In the genomic region with DNA sequence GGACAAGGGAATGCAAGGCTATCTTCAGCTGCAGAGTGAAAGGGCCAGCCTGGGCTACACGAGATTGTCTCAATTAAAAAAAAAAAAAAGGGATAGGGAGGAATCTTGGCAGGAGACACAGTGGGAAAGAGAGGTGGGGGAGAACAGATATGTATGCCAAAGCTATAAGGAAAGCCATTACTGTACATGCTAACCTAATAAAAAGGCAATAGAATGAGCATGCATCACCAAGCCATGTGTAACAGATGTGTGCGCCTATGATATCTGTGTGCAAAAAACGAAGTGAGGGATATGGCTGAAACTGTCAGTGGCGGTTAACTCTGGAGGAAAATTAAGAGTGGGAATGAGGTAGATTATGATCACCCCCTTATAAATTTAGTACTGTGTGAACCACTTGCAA, we compare ENCODE assay signal across 25 mouse cellular contexts.
"Had no signal": no experiment of that assay in that cellular context is flagged by ENCODE, and none has a peak within 500 bp of the region (broad histone marks: within the 10 kb centered on the region; RNA-seq: fewer than 3 reads in every experiment).

No protein-coding gene starts in this region.

- ATAC-seq: hindbrain, embryonic 16.5 days; inflammation-experienced regulatory T-cells, adult 6 months; intestine, embryonic 15.5 days; intestine, postnatal 0 days; liver, postnatal 0 days had no signal

- H3K27ac ChIP-seq: gastrocnemius, adult 2 months; heart, embryonic 10.5 days; hindbrain, embryonic 10.5 days; hindbrain, embryonic 12.5 days; hindbrain, embryonic 14.5 days; intestine, embryonic 15.5 days; limb, embryonic 10.5 days; limb, embryonic 12.5 days; liver, embryonic 13.5 days; liver, embryonic 15.5 days had no signal

- H3K4me2 ChIP-seq: heart, embryonic 12.5 days; hindbrain, embryonic 12.5 days; hindbrain, embryonic 14.5 days; intestine, embryonic 15.5 days; limb, embryonic 12.5 days; liver, embryonic 11.5 days; liver, embryonic 13.5 days; liver, embryonic 15.5 days had no signal

- H3K4me3 ChIP-seq: gastrocnemius, adult 2 months; heart, embryonic 10.5 days; heart, embryonic 12.5 days; hindbrain, embryonic 10.5 days; hindbrain, embryonic 12.5 days; intestine, embryonic 15.5 days; limb, embryonic 10.5 days; limb, embryonic 12.5 days; liver, embryonic 13.5 days; liver, embryonic 15.5 days had no signal

- H3K9me3 ChIP-seq: heart, embryonic 10.5 days; hindbrain, embryonic 10.5 days; hindbrain, embryonic 12.5 days; intestine, embryonic 15.5 days; limb, embryonic 10.5 days; limb, embryonic 12.5 days; liver, embryonic 13.5 days; liver, embryonic 15.5 days had no signal

- DNase-seq: gastrocnemius, adult 2 months; gastrocnemius, postnatal 10 days; gastrocnemius, postnatal 25 days; heart, postnatal 4 days; kidney, adult 18-20 months; kidney, adult 8-10 months; kidney, postnatal 10 days; kidney, postnatal 25 days; kidney, postnatal 4 days; liver; liver, embryonic 13.5 days; liver, postnatal 0 days had no signal

- H3K4me1 ChIP-seq: heart, embryonic 10.5 days; heart, embryonic 12.5 days; hindbrain, embryonic 12.5 days; intestine, embryonic 15.5 days; liver, embryonic 13.5 days; liver, embryonic 15.5 days had no signal

- H3K36me3 ChIP-seq: heart, embryonic 10.5 days; heart, embryonic 12.5 days; hindbrain, embryonic 10.5 days; hindbrain, embryonic 12.5 days; intestine, embryonic 15.5 days; limb, embryonic 10.5 days; limb, embryonic 12.5 days; liver, embryonic 13.5 days; liver, embryonic 15.5 days had no signal

- H3K27me3 ChIP-seq: heart, embryonic 12.5 days; hindbrain, embryonic 12.5 days; intestine, embryonic 15.5 days; limb, embryonic 12.5 days; liver, embryonic 13.5 days; liver, embryonic 15.5 days had no signal

- H3K9ac ChIP-seq: heart, embryonic 12.5 days; hindbrain, embryonic 12.5 days; hindbrain, embryonic 14.5 days; intestine, embryonic 15.5 days; limb, embryonic 12.5 days; liver, embryonic 13.5 days; liver, embryonic 15.5 days; liver, postnatal 0 days had no signal
